Mouse (Mus musculus) neural tube, embryonic 15.5 days (tissue): ENCODE measurements around the gene Dhcr24. TPM values are rescaled to one million over a fixed set of nuclear protein-coding genes. Genes with fewer than 3 reads are reported as not detected.

Source experiments
- ATAC-seq: fragments of 200-750 bp; cut with Nextera tagmentation; 2 replicates; pipeline ENCODE4 v1.8.0; 2017; ENCODE audit warnings: mild to moderate bottlenecking, moderate TSS enrichment, moderate library complexity; ENCODE audit not compliant: low FRiP score
- H3K27ac ChIP-seq: fragments of 300-500 bp; sonication (generic); replicated peaks from 2 replicates; pipeline ENCODE4 v1.5.1; 2015; ENCODE audit warnings: mild to moderate bottlenecking, inconsistent platforms
- H3K27me3 ChIP-seq: fragments of 300-500 bp; sonication (generic); replicated peaks from 2 replicates; pipeline ENCODE4 v1.6.1; 2015; ENCODE audit warnings: inconsistent platforms
- H3K36me3 ChIP-seq: fragments of 300-500 bp; sonication (generic); 2 replicates; pipeline ENCODE4 v1.6.1; 2015; ENCODE audit warnings: inconsistent platforms
- H3K4me1 ChIP-seq: fragments of 300-500 bp; sonication (generic); 2 replicates; pipeline ENCODE4 v1.6.1; 2015; ENCODE audit warnings: inconsistent platforms
- H3K4me2 ChIP-seq: fragments of 300-500 bp; sonication (generic); 2 replicates; pipeline ENCODE4 v1.6.1; 2015; ENCODE audit warnings: inconsistent platforms, mild to moderate bottlenecking, moderate library complexity
- H3K4me3 ChIP-seq: fragments of 300-500 bp; sonication (generic); replicated peaks from 2 replicates; pipeline ENCODE4 v1.5.1; 2015; ENCODE audit warnings: mild to moderate bottlenecking, inconsistent platforms
- H3K9ac ChIP-seq: fragments of 300-500 bp; sonication (generic); replicated peaks from 2 replicates; pipeline ENCODE4 v1.6.1; 2015; ENCODE audit warnings: mild to moderate bottlenecking, inconsistent platforms
- H3K9me3 ChIP-seq: fragments of 300-500 bp; sonication (generic); replicated peaks from 2 replicates; pipeline ENCODE4 v1.6.1; 2016; ENCODE audit warnings: inconsistent platforms
- WGBS: fragments of 180-500 bp; shearing (Covaris S2); methylation state at CpG from one replicate; pipeline ENCODE4 v1.1.7; 2015; ENCODE audit warnings: mixed read lengths; 5-methylcytosine and 5-hydroxymethylcytosine counted together
- polyA plus RNA-seq: library from polyadenylated mRNA; unstranded; fragments of >200 nt; fragmentation: Nextera tagmentation; extraction: Ambion mirVana; gene quantifications from 2 replicates; pipeline ENCODE4 v1.2.1, GENCODE M21; 2015

Dhcr24 gene
- polyA plus RNA-seq, 1 experiment from 2014 or later, result 4.6 TPM

- Histone ChIP-seq H3K27ac (no peak overlapping the region), H3K9ac (no peak overlapping the region), H3K27me3 (no peaks in the 10 kb centered on the region), H3K36me3 (no peaks in the 10 kb centered on the region), H3K4me3 (no peak overlapping the region), H3K4me1 (no peaks in the 10 kb centered on the region), H3K4me2 (no peak overlapping the region), H3K9me3 (no peaks in the 10 kb centered on the region)
- no peak for ATAC-seq
- 51% methylated on average over 3 of the region's 3 CpGs for WGBS
Measured at GRCm38 (mm10) chr4:106541491-106541890, 19.3 kb upstream of the Dhcr24 start.

DNA sequence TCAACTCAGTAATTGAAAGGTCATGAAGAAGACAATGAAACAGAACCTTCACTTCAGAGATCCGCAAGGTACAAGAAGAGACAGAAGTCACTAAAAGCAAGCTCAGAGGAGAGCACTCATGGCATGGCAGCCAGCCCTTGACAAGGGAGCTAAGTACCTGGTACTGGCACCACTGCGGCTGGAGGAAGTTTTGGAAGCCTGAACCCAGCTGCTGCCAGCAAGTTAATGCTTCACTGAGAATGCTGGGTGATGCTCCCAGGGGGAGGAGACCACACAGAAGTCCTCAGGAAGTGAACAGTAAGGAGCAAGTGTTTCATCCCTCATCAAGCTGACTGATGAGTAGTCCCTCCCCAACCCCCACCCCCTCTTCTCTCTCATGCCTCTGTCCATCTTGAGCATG is 18.6 kb upstream of the Dhcr24 start:
- ATAC-seq, result no peak
- no peaks in the 10 kb centered on the region for H3K36me3 ChIP-seq
- no peak overlapping the region for H3K4me2 ChIP-seq
- H3K4me1 ChIP-seq, result no peaks in the 10 kb centered on the region
- H3K9ac ChIP-seq, result no peak overlapping the region
- H3K4me3 ChIP-seq, result no peak overlapping the region
- no peaks in the 10 kb centered on the region for H3K9me3 ChIP-seq
- H3K27me3 ChIP-seq, result no peaks in the 10 kb centered on the region
- WGBS, result 86% methylated on average over 2 of the region's 2 CpGs
- H3K27ac ChIP-seq, result no peak overlapping the region

DNA sequence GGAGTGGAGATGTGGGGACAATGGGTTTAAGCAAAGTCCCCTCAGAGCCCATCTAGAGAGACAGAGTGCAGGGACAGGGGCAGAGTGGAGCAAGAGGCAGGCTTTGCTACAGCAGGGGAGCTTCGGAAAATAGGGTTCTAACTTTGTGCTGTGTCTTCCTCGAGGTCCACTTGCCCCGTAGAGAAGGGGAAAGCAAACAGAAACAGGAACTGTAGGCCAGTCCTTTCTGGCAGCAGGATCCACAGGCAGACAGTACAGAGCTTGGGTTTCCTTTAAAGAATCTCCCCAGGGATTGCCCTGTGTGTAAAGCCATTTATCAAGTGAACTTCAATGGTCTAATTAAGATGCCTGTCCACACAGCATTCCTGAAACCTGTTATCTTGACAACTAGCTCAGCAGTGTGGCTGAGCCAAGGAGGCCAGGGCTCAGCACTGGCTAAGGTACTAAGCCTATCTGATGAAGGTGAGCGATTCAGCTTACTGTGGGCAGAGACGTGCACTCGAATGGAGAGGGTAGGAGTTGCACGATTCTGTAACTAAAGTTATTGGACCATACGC is 14.9 kb upstream of the Dhcr24 start:
- no peak overlapping the region for H3K4me2 ChIP-seq
- no peaks in the 10 kb centered on the region for H3K9me3 ChIP-seq
- WGBS, result 53% methylated on average over 8 of the region's 8 CpGs
- no peaks in the 10 kb centered on the region for H3K4me1 ChIP-seq
- no peaks in the 10 kb centered on the region for H3K36me3 ChIP-seq
- no peak overlapping the region for H3K27ac ChIP-seq
- H3K27me3 ChIP-seq, result no peaks in the 10 kb centered on the region
- no peak overlapping the region for H3K9ac ChIP-seq
- H3K4me3 ChIP-seq, result no peak overlapping the region
- ATAC-seq, result no peak

- WGBS, result 75% methylated on average over 1 of the region's 1 CpGs
- H3K4me3 ChIP-seq, result no peak overlapping the region
- no peak overlapping the region for H3K9ac ChIP-seq
- H3K4me2 ChIP-seq, result no peak overlapping the region
- H3K27me3 ChIP-seq, result no peaks in the 10 kb centered on the region
- no peaks in the 10 kb centered on the region for H3K4me1 ChIP-seq
- no peaks in the 10 kb centered on the region for H3K36me3 ChIP-seq
- no peaks in the 10 kb centered on the region for H3K9me3 ChIP-seq
- ATAC-seq, result no peak
- no peak overlapping the region for H3K27ac ChIP-seq
Measured at GRCm38 (mm10) chr4:106546896-106547295, 13.9 kb upstream of the Dhcr24 start.

- 92% methylated on average over 3 of the region's 3 CpGs for WGBS
- H3K9ac ChIP-seq, result no peak overlapping the region
- no peak for ATAC-seq
- H3K4me1 ChIP-seq, result no peaks in the 10 kb centered on the region
- H3K27me3 ChIP-seq, result no peaks in the 10 kb centered on the region
- H3K36me3 ChIP-seq, result no peaks in the 10 kb centered on the region
- no peak overlapping the region for H3K27ac ChIP-seq
- H3K4me2 ChIP-seq, result no peak overlapping the region
- H3K9me3 ChIP-seq, result no peaks in the 10 kb centered on the region
- H3K4me3 ChIP-seq, result no peak overlapping the region
Measured at GRCm38 (mm10) chr4:106548113-106548512, 12.7 kb upstream of the Dhcr24 start.

- ATAC-seq, result no peak
- Histone ChIP-seq H3K9ac (no peak overlapping the region), H3K36me3 (no peaks in the 10 kb centered on the region), H3K9me3 (no peaks in the 10 kb centered on the region), H3K27me3 (no peaks in the 10 kb centered on the region), H3K4me2 (no peak overlapping the region), H3K4me1 (no peaks in the 10 kb centered on the region), H3K4me3 (no peak overlapping the region), H3K27ac (no peak overlapping the region)
- 69% methylated on average over 8 of the region's 8 CpGs for WGBS
Measured at GRCm38 (mm10) chr4:106550516-106551166, 10.2 kb upstream of the Dhcr24 start.

- H3K9me3 ChIP-seq, result no peaks in the 10 kb centered on the region
Measured at GRCm38 (mm10) chr4:106557262-106557661, 3.6 kb upstream of the Dhcr24 start.

DNA sequence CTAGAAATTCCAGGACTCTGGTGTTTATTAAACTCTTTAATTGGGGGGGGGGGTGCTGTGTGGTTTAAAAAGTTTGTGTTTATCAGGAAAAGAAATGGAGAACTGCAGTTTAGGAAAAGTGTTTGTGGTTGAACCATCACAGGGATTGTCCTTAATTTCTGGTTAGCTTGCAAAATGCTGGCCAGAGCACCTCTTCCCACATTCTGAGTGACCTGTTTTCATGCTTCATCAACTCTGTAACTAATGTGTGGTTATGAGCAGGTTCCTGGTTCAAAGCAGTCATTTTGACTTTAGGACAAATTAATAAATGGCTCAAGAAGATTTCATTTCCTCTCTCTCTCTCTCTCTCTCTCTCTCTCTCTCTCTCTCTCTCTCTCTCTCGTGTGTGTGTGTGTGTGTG is 2.9 kb upstream of the Dhcr24 start:
- H3K9me3 ChIP-seq, result no peaks in the 10 kb centered on the region
- peaks cover 24% of the 10 kb centered on the region for H3K4me1 ChIP-seq
- H3K27me3 ChIP-seq, result no peaks in the 10 kb centered on the region
- H3K4me2 ChIP-seq, result no peak overlapping the region
- no peak overlapping the region for H3K27ac ChIP-seq
- no peak overlapping the region for H3K9ac ChIP-seq
- WGBS, result no CpG with 5 or more reads among the region's 1 CpGs
- no peak for ATAC-seq
- H3K4me3 ChIP-seq, result no peak overlapping the region
- H3K36me3 ChIP-seq, result no peaks in the 10 kb centered on the region

More at GRCm38 (mm10) chr4:106557262-106557661, 3.6 kb upstream of the Dhcr24 start:
- Histone ChIP-seq H3K27me3 (no peaks in the 10 kb centered on the region), H3K4me1 (peaks cover 17% of the 10 kb centered on the region), H3K36me3 (no peaks in the 10 kb centered on the region), H3K4me2 (no peak overlapping the region), H3K9ac (no peak overlapping the region), H3K27ac (no peak overlapping the region), H3K4me3 (no peak overlapping the region)
- WGBS, result 82% methylated on average over 5 of the region's 5 CpGs
- no peak for ATAC-seq

GRCm38 (mm10) chr4:106559343-106560212 is 1.3 kb upstream of the Dhcr24 start:
- H3K9ac ChIP-seq, result no peak overlapping the region
- peak overlapping the region; percentile 97; the same call in 1 of the 2 replicates for H3K4me3 ChIP-seq
- H3K36me3 ChIP-seq, result peaks cover 5% of the 10 kb centered on the region; the same call in 1 of the 2 replicates
- peak overlapping the region; percentile 88; the same call in 1 of the 2 replicates for H3K27ac ChIP-seq
- H3K27me3 ChIP-seq, result no peaks in the 10 kb centered on the region
- no peaks in the 10 kb centered on the region for H3K9me3 ChIP-seq
- H3K4me2 ChIP-seq, result peak overlapping the region; percentile 87
- peaks cover 40% of the 10 kb centered on the region for H3K4me1 ChIP-seq
- no peak for ATAC-seq
- 31% methylated on average over 13 of the region's 13 CpGs for WGBS

DNA sequence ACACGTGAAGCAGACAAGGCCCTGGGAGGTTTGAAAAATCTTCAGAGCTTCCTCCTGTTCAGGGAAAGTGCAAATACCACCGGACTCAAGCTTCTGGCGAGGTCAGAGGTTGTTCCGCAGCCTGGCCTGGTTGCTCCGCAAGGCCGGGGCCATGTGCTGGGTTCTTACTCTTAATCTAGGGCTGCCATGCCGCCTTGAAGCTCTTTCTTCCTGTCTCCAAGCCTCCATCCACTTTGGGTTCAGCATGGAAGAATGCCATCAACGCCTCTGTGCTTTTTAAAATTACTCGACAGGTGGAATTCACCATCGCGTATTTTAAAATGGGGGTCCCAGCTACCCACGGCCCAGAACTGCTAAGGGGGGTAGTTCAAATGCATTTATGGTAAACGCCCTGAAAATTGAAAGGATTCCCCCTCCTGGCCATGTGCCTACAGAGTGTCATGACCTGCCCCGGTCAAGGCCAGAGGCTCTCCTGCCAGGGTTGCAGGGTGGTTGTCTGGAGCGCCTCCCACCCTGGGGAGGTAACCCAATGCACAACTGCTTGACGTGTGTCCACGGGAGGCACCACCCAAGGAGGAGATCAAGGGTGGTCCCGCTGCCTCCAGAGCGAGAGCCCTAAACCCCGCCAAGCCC is 509 bp upstream of the Dhcr24 start:
- ATAC-seq, result peak; percentile 5
- H3K36me3 ChIP-seq, result peaks cover 12% of the 10 kb centered on the region; the same call in 1 of the 2 replicates

GRCm38 (mm10) chr4:106562006-106562405 is 1.2 kb downstream of the Dhcr24 start:
- Histone ChIP-seq H3K36me3 (peaks cover 26% of the 10 kb centered on the region), H3K9ac (peak overlapping the region; percentile 84), H3K27ac (no peak overlapping the region), H3K27me3 (no peaks in the 10 kb centered on the region), H3K4me3 (peak overlapping the region; percentile 97), H3K4me1 (peaks cover 43% of the 10 kb centered on the region), H3K4me2 (peak overlapping the region; percentile 87), H3K9me3 (no peaks in the 10 kb centered on the region)
- no peak for ATAC-seq
- WGBS, result 10% methylated on average over 6 of the region's 6 CpGs

More for the DNA sequence above, 509 bp upstream of the Dhcr24 start:
- no peaks in the 10 kb centered on the region for H3K9me3 ChIP-seq
- peak overlapping the region; percentile 87 for H3K4me2 ChIP-seq
- peaks cover 43% of the 10 kb centered on the region for H3K4me1 ChIP-seq
- no peaks in the 10 kb centered on the region for H3K27me3 ChIP-seq
- WGBS, result under 1% methylated on average over 20 of the region's 20 CpGs
- H3K4me3 ChIP-seq, result peak overlapping the region; percentile 97
- peak overlapping the region; percentile 51 for H3K9ac ChIP-seq
- H3K27ac ChIP-seq, result peak overlapping the region; percentile 88
